Mouse (Mus musculus) ES-CJ7 (cell line): ENCODE results near the gene 1700013G24Rik.
"Not testable (repeated sequence)": the region's sequence is repeated elsewhere in the genome, so short reads cannot be mapped to it uniquely, and the experiment has no call there.

ENCODE experiments used
- DNase-seq: peaks from one replicate; pipeline ENCODE4 v3.0.0; 2011; ENCODE audit warnings: low read depth, low spot score

The 1700013G24Rik gene

DNA sequence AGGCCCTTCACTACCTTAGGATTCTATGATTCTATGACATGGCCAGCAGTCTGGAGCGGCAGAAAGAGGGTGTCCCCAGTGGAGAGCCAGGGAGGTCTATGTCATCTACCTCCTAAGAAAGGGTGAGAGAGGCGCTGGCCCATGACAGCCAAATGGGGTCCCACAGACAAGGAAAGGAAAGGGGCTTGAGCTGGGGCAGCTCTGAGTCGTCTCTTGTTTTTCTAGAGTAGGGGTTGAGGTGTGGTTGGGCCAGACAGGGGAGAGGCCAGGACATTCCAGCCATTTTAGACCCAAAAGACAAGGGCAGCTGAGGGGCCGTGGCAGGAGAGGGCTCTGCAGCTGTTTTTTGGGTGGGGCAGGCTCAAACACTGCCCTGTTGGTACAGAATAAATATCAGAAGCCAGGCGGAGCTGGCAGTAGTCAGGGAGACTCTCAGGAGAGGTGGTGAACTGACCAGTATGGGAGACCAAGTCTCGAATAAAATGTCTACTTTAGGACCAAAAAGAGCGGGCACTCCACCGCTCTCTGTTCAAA lies at the start of gene 1700013G24Rik:
1700013G24Rik (plus strand) TSS at position 51 of the 534 bp plus-strand sequence.
- no peak for DNase-seq

DNA sequence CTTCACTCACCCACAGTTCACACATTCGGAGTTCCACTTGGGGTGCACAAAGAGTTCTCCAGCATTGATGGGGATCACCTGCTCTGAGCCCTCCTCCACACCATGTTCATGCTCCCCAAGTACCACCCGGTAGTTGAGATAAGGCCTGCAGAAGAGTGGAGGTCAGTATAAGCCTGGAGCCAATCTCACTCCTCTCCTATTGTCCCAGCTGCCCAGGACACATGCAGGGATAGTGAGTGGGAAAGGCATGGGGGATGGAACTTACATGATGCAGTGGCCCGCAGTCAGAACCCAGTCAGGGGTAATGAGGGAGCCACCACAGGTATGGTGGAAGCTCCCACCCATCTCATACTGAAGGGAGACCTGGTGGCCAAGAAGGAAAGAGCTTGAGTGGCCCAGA lies 47.5 kb upstream of the 1700013G24Rik start:
- no peak for DNase-seq

DNA sequence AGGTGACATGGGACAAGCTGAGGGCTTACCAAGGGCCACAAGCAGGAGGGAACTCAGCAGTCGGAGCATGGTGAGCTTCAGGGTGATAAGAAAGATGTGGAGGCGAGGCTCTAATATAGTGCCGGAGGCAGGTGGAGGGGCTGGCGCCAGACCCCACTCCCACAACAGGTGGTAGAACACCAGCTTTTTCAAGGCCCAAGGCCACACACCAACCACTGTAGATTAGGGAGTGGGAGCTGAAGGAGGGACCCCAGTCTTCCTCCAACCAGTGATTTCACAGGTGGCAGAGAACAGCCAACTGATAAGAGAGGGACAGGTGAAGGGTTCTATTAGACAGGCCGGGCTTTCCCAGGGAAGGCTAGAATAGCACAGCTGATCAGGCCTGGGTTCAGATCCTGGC lies 43.4 kb upstream of the 1700013G24Rik start, which contains the start of gene Cela3a:
Cela3a (minus strand) TSS at position 101 of the 400 bp plus-strand sequence.
- no peak for DNase-seq

DNA sequence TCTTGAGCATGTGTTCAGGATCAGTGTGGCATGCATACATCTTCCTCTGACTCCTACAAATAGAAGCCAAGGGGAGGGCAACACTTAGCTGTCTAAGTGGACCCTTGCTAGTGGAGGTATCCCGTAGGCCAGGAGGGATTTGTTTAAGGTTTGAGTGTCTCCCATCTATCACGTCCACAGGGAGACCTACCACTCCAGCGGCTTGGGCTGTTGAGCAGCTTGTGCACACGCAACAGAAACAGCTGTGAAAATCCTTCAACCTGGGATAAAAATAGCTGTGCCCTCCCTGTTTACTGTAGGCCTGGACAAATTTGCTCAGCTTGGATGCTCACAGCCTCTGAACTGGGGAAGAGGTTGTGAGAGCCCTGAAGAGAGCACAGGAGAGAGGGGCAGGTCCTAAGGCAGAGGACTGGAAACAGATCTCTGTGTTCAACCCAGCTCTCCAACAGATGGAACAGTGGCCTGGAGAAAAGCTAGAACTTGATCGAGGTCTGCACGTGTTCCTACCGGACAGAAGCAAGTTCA lies 40.8 kb upstream of the 1700013G24Rik start:
- not testable (repeated sequence) for DNase-seq

DNA sequence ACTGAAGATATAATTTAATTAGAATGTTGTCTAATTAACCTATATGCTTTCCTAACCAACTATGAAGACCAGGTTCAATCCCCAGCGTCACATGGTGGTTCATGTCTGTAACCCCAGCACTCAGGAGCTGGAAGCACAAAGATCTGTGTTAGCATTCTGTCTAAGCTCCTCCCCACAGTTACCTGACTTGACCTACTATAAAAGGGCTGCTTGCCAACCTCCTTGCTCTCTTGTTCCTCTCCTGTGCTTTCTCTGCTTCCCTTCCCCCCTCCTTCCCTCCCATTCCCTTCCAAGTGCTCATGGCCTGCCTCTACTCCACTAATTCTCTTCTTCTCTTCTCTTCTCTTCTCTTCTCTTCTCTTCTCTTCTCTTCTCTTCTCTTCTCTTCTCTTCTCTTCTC lies 38.1 kb upstream of the 1700013G24Rik start:
- no peak for DNase-seq

DNA sequence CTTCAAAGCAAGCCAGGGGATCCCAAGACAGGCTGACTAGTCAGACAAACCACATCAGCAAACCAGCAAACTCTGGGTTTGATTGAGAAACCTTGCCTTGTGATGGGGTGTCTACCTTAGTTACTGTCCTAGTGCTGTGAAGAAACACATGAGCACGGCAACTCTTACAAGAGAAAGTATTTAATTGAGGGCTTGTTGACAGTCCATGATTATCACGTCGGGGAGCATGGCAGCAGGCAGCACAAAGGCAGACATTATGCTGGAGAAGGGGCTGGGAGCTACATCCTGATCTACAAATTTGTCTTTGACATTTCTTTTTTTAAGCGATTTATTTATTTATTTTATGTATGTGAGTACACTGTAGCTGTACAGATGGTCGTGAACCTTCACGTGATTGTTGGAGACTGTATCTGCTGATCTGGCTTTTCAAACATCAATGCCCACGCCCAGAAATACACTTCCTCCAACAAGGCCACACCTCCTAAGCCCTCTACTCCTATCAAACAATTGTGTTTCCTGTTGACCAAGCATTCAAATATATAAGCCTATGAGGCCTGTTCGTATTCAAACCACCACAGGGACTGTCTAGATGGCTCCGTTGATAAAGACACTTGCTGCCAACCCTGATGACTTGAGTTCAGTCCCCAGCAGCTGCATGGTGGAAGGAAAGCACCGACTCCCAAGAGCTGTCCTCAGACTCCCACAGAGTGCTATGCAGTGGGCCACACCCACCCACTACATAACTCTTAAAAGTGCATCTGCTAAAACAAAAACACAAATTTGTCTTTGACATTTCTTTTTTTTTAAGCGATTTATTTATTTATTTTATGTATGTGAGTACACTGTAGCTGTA lies 35.1 kb upstream of the 1700013G24Rik start:
- no peak for DNase-seq

DNA sequence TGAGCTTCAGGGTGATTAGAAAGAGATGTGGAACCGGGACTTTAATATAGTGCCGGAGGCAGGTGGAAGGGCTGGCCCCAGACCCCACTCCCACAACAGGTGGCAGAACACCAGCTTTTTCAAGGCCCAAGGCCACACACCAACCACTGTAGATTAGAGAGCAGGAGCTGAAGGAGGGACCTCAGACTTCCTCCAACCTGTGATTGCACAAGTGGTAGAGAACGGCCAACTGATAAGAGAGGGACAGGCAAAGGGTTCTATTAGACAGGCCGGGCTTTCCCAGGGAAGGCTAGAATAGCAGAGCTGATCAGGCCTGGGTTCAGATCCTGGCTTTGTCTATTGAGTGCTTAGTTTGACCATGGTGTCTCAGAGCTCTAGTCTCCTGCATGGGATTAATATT lies 22.6 kb upstream of the 1700013G24Rik start, which contains the start of gene Cela3b:
Cela3b (minus strand) TSS at position 39 of the 400 bp plus-strand sequence.
- no peak for DNase-seq

DNA sequence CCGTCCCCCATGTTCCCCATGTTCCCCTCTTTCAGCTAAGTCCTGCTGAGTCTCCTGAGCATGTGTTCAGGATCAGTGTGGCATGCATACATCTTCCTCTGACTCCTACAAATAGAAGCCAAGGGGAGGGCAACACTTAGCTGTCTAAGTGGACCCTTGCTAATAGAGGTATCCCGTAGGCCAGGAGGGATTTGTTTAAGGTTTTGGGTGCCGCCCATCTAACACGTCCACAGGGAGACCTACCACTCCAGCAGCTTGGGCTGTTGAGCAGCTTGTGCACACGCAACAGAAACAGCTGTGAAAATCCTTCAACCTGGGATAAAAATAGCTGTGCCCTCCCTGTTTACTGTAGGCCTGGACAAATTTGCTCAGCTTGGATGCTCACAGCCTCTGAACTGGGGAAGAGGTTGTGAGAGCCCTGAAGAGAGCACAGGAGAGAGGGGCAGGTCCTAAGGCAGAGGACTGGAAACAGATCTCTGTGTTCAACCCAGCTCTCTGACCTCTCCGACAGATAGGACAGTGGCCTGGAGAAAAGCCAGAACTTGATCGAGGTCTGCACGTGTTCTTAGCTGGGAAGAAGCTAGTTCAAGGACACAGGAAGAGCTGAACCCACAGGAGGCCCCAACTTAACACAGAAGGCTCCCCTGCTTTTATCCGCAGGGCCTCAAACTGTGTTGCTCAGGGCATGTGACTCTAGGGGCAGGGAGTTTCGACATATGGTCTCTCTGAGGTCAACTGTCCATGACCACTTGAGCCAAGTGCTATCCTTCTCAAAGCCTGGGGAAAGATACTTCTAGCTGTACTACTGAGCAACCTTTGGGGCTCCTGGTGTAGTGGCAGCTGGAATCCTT lies 20.2 kb upstream of the 1700013G24Rik start:
- not testable (repeated sequence) for DNase-seq

DNA sequence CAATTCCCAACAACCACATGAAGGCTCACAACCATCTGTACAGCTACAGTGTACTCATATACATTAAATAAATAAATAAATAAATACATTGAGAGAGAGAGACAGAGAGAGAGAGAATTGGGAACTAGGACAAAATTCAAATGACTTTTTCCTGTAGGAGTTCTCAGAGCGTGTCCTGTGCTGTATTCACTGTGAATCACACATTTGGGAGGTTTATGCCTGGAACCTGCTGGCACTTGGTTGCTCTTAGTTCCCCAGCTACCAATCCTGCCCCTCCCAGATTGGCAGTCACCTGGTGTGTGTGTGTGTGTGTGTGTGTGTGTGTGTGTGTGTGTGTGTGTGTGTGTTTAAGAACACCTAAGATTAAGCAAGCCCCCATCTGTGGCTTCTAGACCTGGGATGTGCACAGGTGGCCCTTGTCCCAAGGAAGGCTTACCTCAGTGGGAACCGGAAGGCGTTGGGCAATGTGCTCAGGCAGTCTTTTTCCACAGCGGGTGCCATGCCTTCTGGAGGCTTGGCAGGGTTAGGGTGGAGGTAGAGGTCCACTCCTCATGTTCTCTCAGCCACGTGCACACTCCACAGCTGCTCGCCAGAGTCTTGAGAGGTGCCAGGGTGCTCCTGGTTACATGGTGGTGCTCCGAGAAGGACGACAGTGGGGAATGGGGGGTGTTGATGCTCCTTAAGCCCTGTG lies 16.0 kb upstream of the 1700013G24Rik start:
- DNase-seq: no peak

DNA sequence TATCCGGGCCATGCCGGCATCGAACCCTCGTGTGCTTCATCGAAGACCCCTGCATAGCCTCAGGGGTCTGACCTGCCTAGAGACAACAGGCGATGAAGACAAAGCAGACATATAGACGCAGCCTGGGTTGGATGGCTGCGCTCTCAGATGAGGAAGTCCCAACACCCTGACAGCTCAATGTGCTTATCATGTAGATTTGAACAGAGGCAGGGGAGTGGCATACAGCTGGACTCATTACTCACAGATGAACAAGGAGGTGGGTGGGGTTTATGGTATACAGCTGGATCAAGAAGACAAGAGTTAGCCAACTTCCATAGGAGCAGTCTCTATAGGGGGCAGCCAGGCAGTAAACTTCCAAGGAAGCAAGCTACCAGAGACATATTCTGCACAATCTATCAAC lies 14.2 kb upstream of the 1700013G24Rik start:
- DNase-seq: no peak

DNA sequence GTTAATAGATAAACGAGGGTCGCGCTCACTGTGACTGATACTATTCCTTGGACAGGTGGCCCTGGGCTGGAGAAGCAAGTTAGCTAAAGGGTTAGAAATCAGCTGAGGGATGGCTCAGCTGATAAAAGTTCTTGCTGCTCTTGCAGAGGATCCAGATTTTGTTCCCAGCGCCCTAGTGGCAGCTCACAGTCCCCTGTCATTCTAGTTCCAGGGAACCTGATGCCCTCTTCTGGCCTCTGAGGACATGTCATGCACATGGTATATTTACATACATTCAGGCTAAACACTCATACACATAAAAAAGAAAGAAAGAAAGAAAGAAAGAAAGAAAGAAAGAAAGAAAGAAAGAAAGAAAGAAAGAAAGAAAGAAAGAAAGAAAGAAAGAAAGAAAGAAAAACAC lies 11.8 kb upstream of the 1700013G24Rik start:
- peak; percentile 62 for DNase-seq

DNA sequence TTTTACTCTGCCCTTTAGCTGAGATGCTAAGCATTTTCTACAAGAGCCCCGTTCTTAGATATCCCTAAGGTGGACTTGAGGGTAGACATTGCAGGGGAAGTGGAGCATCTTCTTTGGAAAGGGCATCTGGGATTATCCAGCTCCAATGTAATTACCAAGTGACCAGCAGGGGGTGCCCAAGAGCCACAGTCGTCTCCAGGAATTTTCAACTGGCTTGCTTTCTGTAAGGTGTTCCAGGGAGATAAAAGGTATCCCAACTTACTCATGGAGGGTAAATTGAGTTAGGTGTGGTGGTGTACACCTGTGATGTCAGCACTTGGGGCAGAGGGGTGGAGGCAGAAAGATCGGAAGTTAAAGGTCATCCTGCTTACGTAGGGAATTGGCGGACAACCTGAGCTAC lies 9.5 kb upstream of the 1700013G24Rik start:
- peak; percentile 70 for DNase-seq

DNA sequence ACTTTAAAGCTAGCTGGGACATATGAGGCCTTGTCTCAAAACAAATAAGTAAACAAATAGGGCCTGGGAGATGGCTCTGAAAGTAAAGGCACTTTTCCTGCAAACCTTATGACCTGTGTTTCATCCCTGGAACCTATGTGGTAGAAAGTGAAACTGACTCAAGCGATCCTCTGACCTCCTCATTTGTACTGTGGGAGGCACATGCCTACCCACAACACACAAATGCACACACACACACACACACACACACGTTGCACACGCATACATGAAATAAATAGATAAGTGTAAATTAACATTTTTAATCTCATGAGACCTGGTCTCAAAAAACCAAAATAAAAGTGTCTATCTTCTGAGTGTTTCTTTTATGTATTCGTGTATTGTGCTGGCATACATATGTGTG lies 7.2 kb upstream of the 1700013G24Rik start:
- no peak for DNase-seq

DNA sequence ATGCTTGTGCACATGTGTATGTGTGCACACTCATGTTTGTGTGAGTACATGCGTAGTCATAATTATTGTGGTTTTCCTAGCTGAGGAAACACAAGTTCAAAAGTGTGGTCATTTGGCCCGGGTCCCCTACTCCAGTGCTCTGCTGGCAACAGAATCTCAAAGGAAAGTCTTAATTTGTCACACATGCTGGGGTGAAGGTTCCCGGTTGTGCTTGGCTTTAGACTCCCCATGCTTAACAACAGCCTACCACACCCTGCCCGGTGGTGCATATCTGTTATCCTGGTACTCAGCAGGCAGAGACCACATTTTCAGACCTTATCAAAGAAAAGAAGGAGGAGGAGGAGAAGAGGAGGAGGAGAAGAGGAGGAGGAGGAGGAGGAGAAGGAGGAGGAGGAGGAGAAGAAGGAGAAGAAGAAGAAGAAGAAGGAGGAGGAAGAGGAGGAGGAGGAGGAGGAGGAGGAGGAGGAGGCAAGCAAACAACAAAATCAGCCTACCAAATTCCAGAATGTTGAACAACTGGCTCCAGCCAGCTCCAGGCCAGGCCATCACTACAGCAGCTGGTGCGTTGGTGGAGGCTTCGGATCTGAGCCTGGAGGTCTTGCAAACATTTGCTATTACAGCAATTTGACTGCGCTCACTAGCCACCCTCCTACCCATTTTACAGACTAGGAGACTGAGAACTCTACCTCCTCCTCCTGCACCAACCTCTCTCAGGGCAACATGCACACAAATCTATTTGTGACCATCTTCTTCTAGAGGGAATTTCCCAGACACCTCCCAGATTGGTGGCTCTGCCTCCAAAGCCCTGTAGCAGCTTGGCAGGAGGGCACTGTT lies 5.5 kb upstream of the 1700013G24Rik start:
- DNase-seq: no peak

DNA sequence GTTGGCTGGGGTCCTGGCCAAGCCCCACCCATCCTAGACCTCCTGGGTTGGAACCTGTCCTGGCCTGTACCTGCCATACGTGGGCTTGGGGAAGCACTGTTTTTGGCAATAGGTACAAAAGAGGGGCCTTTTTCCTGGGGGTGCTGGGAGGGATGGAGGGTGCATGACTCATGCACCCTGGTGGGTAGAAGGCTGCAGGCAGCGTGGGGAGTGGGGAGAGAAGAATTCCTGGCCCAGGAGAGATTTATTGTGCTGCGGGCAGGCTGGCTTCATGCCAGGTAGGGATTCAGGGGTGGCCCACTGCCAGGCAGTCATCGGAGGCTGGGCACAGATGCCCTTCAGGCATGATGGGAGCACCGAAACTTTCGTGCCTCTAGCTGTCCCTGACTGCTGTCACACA lies 4.9 kb upstream of the 1700013G24Rik start:
- DNase-seq: no peak

DNA sequence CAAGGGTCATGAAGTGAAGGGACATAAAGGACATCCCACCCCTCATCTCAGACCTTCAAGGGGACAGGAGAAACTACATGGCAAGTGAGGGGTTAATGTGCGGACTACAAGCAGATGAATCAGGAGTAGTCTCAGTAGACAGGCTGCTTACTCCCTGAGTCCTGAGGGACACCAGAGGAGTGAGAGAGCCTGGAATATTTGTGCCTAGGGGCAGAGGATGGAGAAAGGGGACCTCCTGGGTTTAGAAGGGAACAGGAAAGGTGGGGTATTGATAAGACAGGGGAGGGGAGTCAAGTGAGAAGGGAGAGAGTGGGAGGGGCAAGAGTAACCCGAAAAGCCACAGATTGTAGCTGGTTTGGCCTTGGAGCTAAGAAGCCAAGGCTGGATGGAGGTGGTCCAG lies 4.4 kb upstream of the 1700013G24Rik start:
- no peak for DNase-seq

DNA sequence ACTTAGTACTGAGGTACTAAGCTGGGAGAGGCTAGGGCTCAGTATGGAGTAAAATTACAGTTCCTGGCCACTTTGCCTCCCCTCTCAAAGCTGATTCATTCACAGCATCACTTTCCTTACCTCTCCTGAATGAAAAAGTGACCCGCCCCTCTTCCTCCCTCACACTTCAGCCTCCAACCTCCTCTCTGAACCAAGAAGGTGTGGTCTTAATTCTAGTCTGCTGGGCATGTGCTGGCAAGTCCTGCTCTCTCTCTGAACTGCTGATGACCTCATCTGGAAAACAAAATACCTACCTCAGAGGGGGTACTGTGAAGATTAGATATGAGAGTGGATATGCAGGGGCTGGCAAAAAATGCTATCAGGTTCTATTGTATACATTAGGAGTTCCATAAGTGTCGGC lies 4.0 kb upstream of the 1700013G24Rik start:
- DNase-seq: peak; percentile 50

DNA sequence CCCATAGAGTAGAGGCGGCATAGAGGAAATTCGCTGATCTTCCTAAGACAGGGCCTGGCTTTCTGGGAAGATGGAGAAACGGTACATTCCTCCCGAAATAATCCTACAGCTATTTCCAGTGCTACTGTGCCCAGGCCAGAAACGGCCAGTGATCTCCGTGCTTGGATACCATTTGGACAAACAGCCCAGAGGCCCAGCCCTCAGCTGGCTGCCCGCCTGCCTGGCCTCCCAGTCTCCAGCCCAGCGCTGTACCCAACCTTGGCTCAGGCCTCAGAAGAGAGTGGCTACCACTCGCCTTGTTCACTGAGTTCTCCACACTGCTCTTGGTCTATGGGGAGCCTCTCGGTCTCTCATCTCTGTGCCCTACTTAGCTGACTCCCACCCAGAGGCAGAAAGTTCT lies 3.4 kb upstream of the 1700013G24Rik start:
- DNase-seq: no peak

DNA sequence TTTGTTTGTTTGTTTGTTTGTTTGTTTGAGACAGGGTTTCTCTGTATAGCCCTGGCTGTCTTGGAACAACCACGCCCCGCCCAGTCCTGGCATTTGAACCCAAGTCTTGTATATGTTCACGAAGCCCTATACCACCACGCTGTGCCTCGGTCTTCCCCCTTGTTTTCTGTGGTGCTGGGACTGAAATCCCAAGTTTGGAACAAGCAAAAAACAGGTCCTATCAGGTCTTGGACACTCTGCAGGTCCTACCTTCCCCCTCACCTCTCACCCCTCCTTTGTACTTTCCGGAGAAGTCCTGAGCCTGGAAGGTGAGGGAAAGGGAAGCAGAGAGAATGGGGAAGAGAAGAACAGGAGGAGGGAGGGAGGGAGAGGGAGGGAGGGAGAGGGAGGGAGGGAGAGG lies 894 bp upstream of the 1700013G24Rik start:
- DNase-seq: no peak

DNA sequence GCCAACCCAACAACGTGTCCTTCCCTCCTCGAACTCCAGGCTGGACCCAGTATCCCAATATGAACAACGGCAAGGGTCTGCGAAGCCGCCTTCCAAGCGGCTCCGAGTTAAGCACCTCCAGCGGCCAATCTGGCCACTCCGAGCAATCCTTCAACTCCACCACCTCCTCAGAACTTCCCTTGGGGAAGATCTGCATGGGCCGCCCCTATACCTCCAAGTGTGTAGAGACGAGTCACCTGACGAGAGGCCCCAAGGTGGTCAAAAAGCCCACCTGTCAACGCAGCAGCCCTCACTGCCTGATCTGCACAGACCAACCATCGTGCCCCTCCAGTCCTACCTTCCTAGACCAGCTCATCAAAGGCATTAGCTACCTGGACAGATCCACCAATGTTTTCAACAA lies 1.5 kb downstream of the 1700013G24Rik start:
- no peak for DNase-seq
